Mouse (Mus musculus) limb, embryonic 11.5 days (tissue): ENCODE data around the gene Dennd1b. TPM values are rescaled to one million over a fixed set of nuclear protein-coding genes. Genes with fewer than 3 reads are reported as not detected.

Experiments used
- ATAC-seq: fragments of 200-750 bp; cut with Nextera tagmentation; 2 replicates; pipeline ENCODE4 v1.8.0; 2017; ENCODE audit warnings: low read depth; ENCODE audit not compliant: insufficient number of reproducible peaks, low FRiP score, low TSS enrichment
- DNase-seq: peaks from one replicate; pipeline ENCODE4 v3.0.0-alpha.2; 2015; ENCODE audit warnings: low spot score
- H3K27ac ChIP-seq: fragments of 300-500 bp; sonication (generic); replicated peaks from 2 replicates; pipeline ENCODE4 v1.5.1; 2014; ENCODE audit warnings: low read depth, mild to moderate bottlenecking, low read length
- H3K27me3 ChIP-seq: fragments of 300-500 bp; sonication (generic); 2 replicates; pipeline ENCODE4 v1.6.1; 2014; ENCODE audit warnings: mild to moderate bottlenecking, low read length, mixed read lengths; ENCODE audit not compliant: control insufficient read depth, insufficient read depth
- H3K36me3 ChIP-seq: fragments of 300-500 bp; sonication (generic); 2 replicates; pipeline ENCODE4 v1.6.1; 2014; ENCODE audit warnings: mild to moderate bottlenecking, low read length, moderate library complexity, mixed read lengths; ENCODE audit not compliant: control insufficient read depth, insufficient read depth
- H3K4me1 ChIP-seq: fragments of 300-500 bp; sonication (generic); 2 replicates; pipeline ENCODE4 v1.6.1; 2014; ENCODE audit warnings: low read length, mixed read lengths; ENCODE audit not compliant: control insufficient read depth, insufficient read depth
- H3K4me2 ChIP-seq: fragments of 300-500 bp; sonication (generic); 2 replicates; pipeline ENCODE4 v1.6.1; 2014; ENCODE audit warnings: low read depth, mild to moderate bottlenecking, moderate library complexity; ENCODE audit not compliant: severe bottlenecking
- H3K4me3 ChIP-seq: fragments of 300-500 bp; sonication (generic); 2 replicates; pipeline ENCODE4 v1.5.1; 2014; ENCODE audit warnings: low read depth, low read length
- H3K9ac ChIP-seq: fragments of 300-500 bp; sonication (generic); 2 replicates; pipeline ENCODE4 v1.6.1; 2014; ENCODE audit warnings: mild to moderate bottlenecking, low read length
- H3K9me3 ChIP-seq: fragments of 300-500 bp; sonication (generic); 2 replicates; pipeline ENCODE4 v1.6.1; 2016; ENCODE audit warnings: low read length; ENCODE audit not compliant: control insufficient read depth
- WGBS: fragments of 180-500 bp; shearing (Covaris S2); extraction: QIAGEN DNeasy Blood & Tissue Kit; methylation state at CpG from one replicate; pipeline ENCODE4 v1.1.7; 2014; 5-methylcytosine and 5-hydroxymethylcytosine counted together
- polyA plus RNA-seq: library from polyadenylated mRNA; unstranded; fragments of >200 nt; fragmentation: Nextera tagmentation; extraction: Ambion mirVana; gene quantifications from 2 replicates; pipeline ENCODE4 v1.2.1, GENCODE M21; 2014

The Dennd1b gene
- polyA plus RNA-seq, 1 experiment from 2014 or later: 11.6 TPM

GRCm38 (mm10) chr1:138956511-138956910 lies 6.7 kb upstream of the Dennd1b start:
- Histone ChIP-seq H3K36me3 (no peaks in the 10 kb centered on the region), H3K4me1 (no peaks in the 10 kb centered on the region), H3K27me3 (no peaks in the 10 kb centered on the region), H3K27ac (no peak overlapping the region), H3K4me2 (no peak overlapping the region), H3K9me3 (no peaks in the 10 kb centered on the region), H3K9ac (no peak overlapping the region), H3K4me3 (no peak overlapping the region)
- no peak for ATAC-seq
- DNase-seq: no peak

- no peak overlapping the region for H3K4me2 ChIP-seq
- H3K9me3 ChIP-seq: no peaks in the 10 kb centered on the region
- H3K4me3 ChIP-seq: no peak overlapping the region
- DNase-seq (no peak), ATAC-seq (no peak)
- H3K27me3 ChIP-seq: no peaks in the 10 kb centered on the region
- 76% methylated on average over 4 of the region's 4 CpGs for WGBS
- H3K27ac ChIP-seq: no peak overlapping the region
- no peaks in the 10 kb centered on the region for H3K4me1 ChIP-seq
- no peak overlapping the region for H3K9ac ChIP-seq
- no peaks in the 10 kb centered on the region for H3K36me3 ChIP-seq
Observed at GRCm38 (mm10) chr1:138957111-138957510, 6.1 kb upstream of the Dennd1b start.

- H3K4me3 ChIP-seq: no peak overlapping the region
- no peak for ATAC-seq
- H3K9ac ChIP-seq: no peak overlapping the region
- no peak overlapping the region for H3K4me2 ChIP-seq
- no peak for DNase-seq
- WGBS: 63% methylated on average over 3 of the region's 3 CpGs
- no peaks in the 10 kb centered on the region for H3K9me3 ChIP-seq
- H3K27ac ChIP-seq: no peak overlapping the region
- no peaks in the 10 kb centered on the region for H3K36me3 ChIP-seq
- H3K4me1 ChIP-seq: peaks cover 4% of the 10 kb centered on the region; the same call in 1 of the 2 replicates
- H3K27me3 ChIP-seq: no peaks in the 10 kb centered on the region
Observed at GRCm38 (mm10) chr1:138958863-138959262, 4.4 kb upstream of the Dennd1b start.

- WGBS: 75% methylated on average over 4 of the region's 4 CpGs
- no peak overlapping the region for H3K27ac ChIP-seq
- H3K27me3 ChIP-seq: no peaks in the 10 kb centered on the region
- no peak overlapping the region for H3K4me2 ChIP-seq
- no peak for DNase-seq
- ATAC-seq: no peak
- no peak overlapping the region for H3K4me3 ChIP-seq
- no peaks in the 10 kb centered on the region for H3K36me3 ChIP-seq
- peaks cover 4% of the 10 kb centered on the region; the same call in 1 of the 2 replicates for H3K4me1 ChIP-seq
- H3K9me3 ChIP-seq: no peaks in the 10 kb centered on the region
- H3K9ac ChIP-seq: no peak overlapping the region
Observed at GRCm38 (mm10) chr1:138959903-138960483, 3.2 kb upstream of the Dennd1b start.

GRCm38 (mm10) chr1:138962266-138963101 lies 751 bp upstream of the Dennd1b start:
- H3K4me3 ChIP-seq: peak overlapping the region; percentile 66
- peaks cover 6% of the 10 kb centered on the region for H3K4me1 ChIP-seq
- no peak overlapping the region for H3K9ac ChIP-seq
- no peak; the same call in 1 of the 2 replicates for ATAC-seq
- no peak for DNase-seq
- H3K27me3 ChIP-seq: no peaks in the 10 kb centered on the region
- H3K9me3 ChIP-seq: no peaks in the 10 kb centered on the region
- H3K4me2 ChIP-seq: peak overlapping the region; percentile 64
- WGBS: 58% methylated on average over 9 of the region's 9 CpGs
- H3K27ac ChIP-seq: no peak overlapping the region; the same call in 1 of the 2 replicates
- no peaks in the 10 kb centered on the region for H3K36me3 ChIP-seq

GRCm38 (mm10) chr1:138963868-138964458 lies 728 bp downstream of the Dennd1b start:
- peaks cover 11% of the 10 kb centered on the region for H3K4me1 ChIP-seq
- DNase-seq (peak; percentile 73), ATAC-seq (peak; percentile 77)
- H3K27me3 ChIP-seq: no peaks in the 10 kb centered on the region
- H3K4me2 ChIP-seq: peak overlapping the region; percentile 64
- peak overlapping the region; percentile 66 for H3K4me3 ChIP-seq
- peak overlapping the region; percentile 91 for H3K9ac ChIP-seq
- H3K27ac ChIP-seq: peak overlapping the region; percentile 87
- WGBS: under 1% methylated on average over 40 of the region's 50 CpGs
- H3K9me3 ChIP-seq: no peaks in the 10 kb centered on the region
- no peaks in the 10 kb centered on the region for H3K36me3 ChIP-seq

- Histone ChIP-seq H3K9ac (no peak overlapping the region), H3K4me1 (peaks cover 11% of the 10 kb centered on the region), H3K27me3 (no peaks in the 10 kb centered on the region), H3K36me3 (no peaks in the 10 kb centered on the region), H3K4me3 (no peak overlapping the region), H3K4me2 (no peak overlapping the region), H3K27ac (no peak overlapping the region), H3K9me3 (no peaks in the 10 kb centered on the region)
- ATAC-seq (no peak), DNase-seq (no peak)
Observed at GRCm38 (mm10) chr1:138965069-138965468, 1.8 kb downstream of the Dennd1b start.

GRCm38 (mm10) chr1:138965511-138965910 lies 2.3 kb downstream of the Dennd1b start:
- Histone ChIP-seq H3K9ac (no peak overlapping the region), H3K4me3 (no peak overlapping the region), H3K27ac (no peak overlapping the region), H3K4me1 (peaks cover 11% of the 10 kb centered on the region), H3K27me3 (no peaks in the 10 kb centered on the region), H3K36me3 (no peaks in the 10 kb centered on the region), H3K4me2 (no peak overlapping the region), H3K9me3 (no peaks in the 10 kb centered on the region)
- ATAC-seq (no peak), DNase-seq (no peak)
- 87% methylated on average over 2 of the region's 2 CpGs for WGBS
